Mouse (Mus musculus): ENCODE results near the gene Immt.

- TF ChIP-seq CTCF (IDR thresholded peaks at IDR 0.05; ENCODE audit: control insufficient read depth, insufficient read depth, insufficient read length), result no peak
- no peak for TF ChIP-seq USF1 (IDR thresholded peaks at IDR 0.05; ENCODE audit: low read depth)
- TF ChIP-seq MYOD1 (IDR thresholded peaks at IDR 0.05; ENCODE audit: control insufficient read depth, insufficient read length, low read depth), result no peak
- TF ChIP-seq CEBPB (IDR thresholded peaks at IDR 0.05; ENCODE audit: low read depth), result no peak
- TF ChIP-seq MAX (IDR thresholded peaks at IDR 0.05), result no peak
- no peak for TF ChIP-seq FOSL1 (IDR thresholded peaks at IDR 0.05; ENCODE audit: insufficient read depth, low read length, poor library complexity, severe bottlenecking)
- no peak for TF ChIP-seq MYOG (IDR thresholded peaks at IDR 0.05; ENCODE audit: control insufficient read depth, extremely low read depth, insufficient read length)
These were observed 30.0 kb upstream of the Immt start for GRCm38 (mm10) chr6:71801011-71801713.
